Mouse (Mus musculus) intestine, embryonic 14.5 days (tissue): ENCODE measurements around the gene Jmjd1c. TPM values are rescaled to one million over a fixed set of nuclear protein-coding genes. Genes with fewer than 3 reads are reported as not detected.

Source experiments
- ATAC-seq: fragments of 200-750 bp; cut with Nextera tagmentation; replicated peaks from 2 replicates; pipeline ENCODE4 v1.8.0; 2017; ENCODE audit warnings: low read depth, moderate number of reproducible peaks, moderate TSS enrichment, moderate library complexity; ENCODE audit not compliant: low FRiP score, low TSS enrichment
- DNase-seq: peaks from one replicate; pipeline ENCODE4 v3.0.0-alpha.2; 2018; ENCODE audit warnings: low spot score
- H3K27ac ChIP-seq: fragments of 300-500 bp; sonication (generic); 2 replicates; pipeline ENCODE4 v1.5.1; 2014; ENCODE audit warnings: low read depth, mild to moderate bottlenecking, control low read depth
- H3K27me3 ChIP-seq: fragments of 300-500 bp; sonication (generic); replicated peaks from 2 replicates; pipeline ENCODE4 v1.6.1; 2014; ENCODE audit warnings: low read length, control low read depth; ENCODE audit not compliant: control insufficient read depth, insufficient read depth
- H3K36me3 ChIP-seq: fragments of 300-500 bp; sonication (generic); 2 replicates; pipeline ENCODE4 v1.6.1; 2014; ENCODE audit warnings: low read length, control low read depth; ENCODE audit not compliant: control insufficient read depth, insufficient read depth
- H3K4me1 ChIP-seq: fragments of 300-500 bp; sonication (generic); replicated peaks from 2 replicates; pipeline ENCODE4 v1.6.1; 2014; ENCODE audit warnings: low read length, control low read depth, mixed read lengths; ENCODE audit not compliant: control insufficient read depth, insufficient read depth
- H3K4me2 ChIP-seq: fragments of 300-500 bp; sonication (generic); 2 replicates; pipeline ENCODE4 v1.6.1; 2014; ENCODE audit warnings: low read length
- H3K4me3 ChIP-seq: fragments of 300-500 bp; sonication (generic); 2 replicates; pipeline ENCODE4 v1.5.1; 2014; ENCODE audit warnings: low read depth, low read length, control low read depth, mixed read lengths
- H3K9ac ChIP-seq: fragments of 300-500 bp; sonication (generic); 2 replicates; pipeline ENCODE4 v1.6.1; 2014; ENCODE audit warnings: mild to moderate bottlenecking, low read length
- H3K9me3 ChIP-seq: fragments of 300-500 bp; sonication (generic); 2 replicates; pipeline ENCODE4 v1.6.1; 2016; ENCODE audit warnings: low read length, control low read depth; ENCODE audit not compliant: control insufficient read depth
- WGBS: fragments of 180-500 bp; shearing (Covaris S2); extraction: QIAGEN DNeasy Blood & Tissue Kit; methylation state at CpG from one replicate; pipeline ENCODE4 v1.1.7; 2014; 5-methylcytosine and 5-hydroxymethylcytosine counted together
- polyA plus RNA-seq: library from polyadenylated mRNA; unstranded; fragments of >200 nt; fragmentation: Nextera tagmentation; extraction: Ambion mirVana; gene quantifications from 2 replicates; pipeline ENCODE4 v1.2.1, GENCODE M21; 2014

The Jmjd1c gene
- polyA plus RNA-seq, 1 experiment from 2014 or later = 47.5 TPM

GRCm38 (mm10) chr10:67284311-67284710 is 188.4 kb downstream of the Jmjd1c start:
- H3K36me3 ChIP-seq = no peaks in the 10 kb centered on the region
- H3K27me3 ChIP-seq = no peaks in the 10 kb centered on the region
- DNase-seq (peak; percentile 68), ATAC-seq (no peak; the same call in 1 of the 2 replicates)
- H3K4me2 ChIP-seq = peak overlapping the region; percentile 90
- WGBS = 1% methylated on average over 10 of the region's 10 CpGs
- H3K9ac ChIP-seq = peak overlapping the region; percentile 73
- peak overlapping the region; percentile 66 for H3K27ac ChIP-seq
- no peaks in the 10 kb centered on the region for H3K9me3 ChIP-seq
- H3K4me1 ChIP-seq = peaks cover 13% of the 10 kb centered on the region
- H3K4me3 ChIP-seq = peak overlapping the region; percentile 62

GRCm38 (mm10) chr10:67284761-67285175 is 188.8 kb downstream of the Jmjd1c start:
- H3K4me2 ChIP-seq = peak overlapping the region; percentile 90
- DNase-seq (peak; percentile 84), ATAC-seq (peak; percentile 71)
- H3K27ac ChIP-seq = peak overlapping the region; percentile 66
- peak overlapping the region; percentile 73 for H3K9ac ChIP-seq
- H3K9me3 ChIP-seq = no peaks in the 10 kb centered on the region
- no peaks in the 10 kb centered on the region for H3K27me3 ChIP-seq
- H3K4me1 ChIP-seq = peaks cover 13% of the 10 kb centered on the region
- H3K4me3 ChIP-seq = peak overlapping the region; percentile 62
- under 1% methylated on average over 36 of the region's 41 CpGs for WGBS
- no peaks in the 10 kb centered on the region for H3K36me3 ChIP-seq

DNA sequence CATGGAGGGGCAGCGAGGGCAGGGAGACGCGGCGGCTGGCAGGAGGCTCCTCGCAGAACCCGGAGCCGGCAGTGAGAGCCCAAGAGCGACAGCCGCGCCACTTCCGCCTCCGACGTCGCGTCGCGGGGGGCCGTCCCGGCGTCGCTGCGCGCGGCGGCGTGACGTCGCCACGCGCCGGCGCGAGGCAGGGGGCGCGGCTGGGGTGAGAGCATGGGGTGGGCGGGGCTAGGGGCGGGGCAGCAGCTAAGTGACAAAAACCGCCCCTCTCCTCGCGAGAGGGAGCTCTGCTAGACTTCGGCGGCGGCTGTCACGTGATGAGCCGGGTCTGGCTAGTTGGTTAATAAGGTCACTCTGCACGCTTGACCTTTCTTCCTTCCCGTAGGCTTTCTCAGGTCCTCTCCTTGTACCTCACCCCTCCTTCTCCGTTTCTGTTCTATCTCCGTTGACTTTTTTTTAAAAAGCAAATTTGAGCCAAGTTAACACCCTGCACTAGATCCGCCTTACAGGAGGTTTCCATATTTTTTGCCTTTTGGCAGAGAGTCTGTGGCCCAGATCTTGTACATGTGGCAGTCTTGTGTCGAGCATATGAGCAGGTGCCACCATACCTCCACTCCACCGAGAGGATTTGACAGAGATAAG is 189.4 kb downstream of the Jmjd1c start, which contains the start of gene Nrbf2:
Gene Nrbf2 (minus strand): TSS at position 130 of the 639 bp plus-strand sequence.
- DNase-seq = peak; percentile 91

GRCm38 (mm10) chr10:67287877-67288276 is 192.0 kb downstream of the Jmjd1c start:
- WGBS = 83% methylated on average over 3 of the region's 3 CpGs
- H3K27me3 ChIP-seq = no peaks in the 10 kb centered on the region
- H3K4me2 ChIP-seq = no peak overlapping the region
- no peak overlapping the region for H3K27ac ChIP-seq
- no peak for DNase-seq
- no peak for ATAC-seq
- H3K4me3 ChIP-seq = no peak overlapping the region
- peaks cover 13% of the 10 kb centered on the region for H3K4me1 ChIP-seq
- H3K36me3 ChIP-seq = no peaks in the 10 kb centered on the region
- no peak overlapping the region for H3K9ac ChIP-seq
- H3K9me3 ChIP-seq = no peaks in the 10 kb centered on the region

More for the DNA sequence above, 189.4 kb downstream of the Jmjd1c start, which contains the start of gene Nrbf2:
- peak; percentile 91 for ATAC-seq
- Histone ChIP-seq H3K4me3 (peak within 1 kb of the TSS; percentile 62), H3K4me2 (peak within 1 kb of the TSS; percentile 90), H3K36me3 (no peaks in the 10 kb centered on the region), H3K9ac (peak within 1 kb of the TSS; percentile 73), H3K27me3 (no peaks in the 10 kb centered on the region), H3K4me1 (peaks cover 13% of the 10 kb centered on the region), H3K9me3 (no peaks in the 10 kb centered on the region), H3K27ac (peak within 1 kb of the TSS; percentile 67)
- WGBS = 2% methylated on average over 47 of the region's 52 CpGs

DNA sequence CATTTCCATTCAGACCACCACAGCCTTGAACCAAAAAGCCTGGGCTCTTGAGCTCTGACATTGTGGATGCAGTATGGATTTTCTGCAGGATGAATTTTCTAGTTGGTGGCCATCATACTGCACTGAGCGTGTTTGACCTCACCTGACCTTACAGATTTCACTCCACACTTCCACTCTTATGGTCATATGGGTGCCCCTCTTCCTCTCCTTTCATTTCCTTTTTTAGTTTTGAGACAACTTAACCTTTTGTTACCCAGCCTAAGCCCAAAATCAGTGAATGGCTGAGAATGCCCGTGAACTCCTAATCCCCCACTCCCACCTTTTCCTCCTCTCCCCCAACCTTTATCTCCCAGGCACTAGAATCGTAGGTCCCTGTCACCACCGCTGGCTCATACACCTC is 194.7 kb downstream of the Jmjd1c start:
- no peak for ATAC-seq
- WGBS = 64% methylated on average over 4 of the region's 4 CpGs
- Histone ChIP-seq H3K27me3 (no peaks in the 10 kb centered on the region), H3K9me3 (no peaks in the 10 kb centered on the region), H3K4me3 (no peak overlapping the region), H3K4me2 (no peak overlapping the region), H3K4me1 (no peaks in the 10 kb centered on the region), H3K27ac (no peak overlapping the region), H3K36me3 (no peaks in the 10 kb centered on the region), H3K9ac (no peak overlapping the region)
- DNase-seq = no peak

DNA sequence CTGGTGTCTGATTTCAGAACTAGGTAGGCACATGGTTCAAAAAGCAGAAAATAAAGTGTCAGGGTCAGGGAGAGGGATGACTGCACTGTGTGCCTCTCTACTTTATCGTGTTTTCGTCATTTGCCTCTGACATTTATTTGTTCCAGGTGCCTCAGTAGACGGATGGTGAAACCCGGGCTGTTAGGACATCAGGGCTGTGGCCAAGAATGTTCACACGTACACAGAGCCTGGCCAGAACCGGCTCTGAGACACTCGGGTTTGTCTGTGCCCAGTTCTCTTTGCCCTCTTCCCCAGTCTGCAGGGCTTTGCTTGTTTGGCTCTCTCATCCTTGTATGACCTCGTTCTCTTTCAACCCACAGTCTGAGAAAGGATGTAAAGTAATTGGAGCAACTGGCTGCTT is 195.2 kb downstream of the Jmjd1c start:
- no peak overlapping the region for H3K27ac ChIP-seq
- DNase-seq = no peak
- WGBS = 45% methylated on average over 8 of the region's 8 CpGs

DNA sequence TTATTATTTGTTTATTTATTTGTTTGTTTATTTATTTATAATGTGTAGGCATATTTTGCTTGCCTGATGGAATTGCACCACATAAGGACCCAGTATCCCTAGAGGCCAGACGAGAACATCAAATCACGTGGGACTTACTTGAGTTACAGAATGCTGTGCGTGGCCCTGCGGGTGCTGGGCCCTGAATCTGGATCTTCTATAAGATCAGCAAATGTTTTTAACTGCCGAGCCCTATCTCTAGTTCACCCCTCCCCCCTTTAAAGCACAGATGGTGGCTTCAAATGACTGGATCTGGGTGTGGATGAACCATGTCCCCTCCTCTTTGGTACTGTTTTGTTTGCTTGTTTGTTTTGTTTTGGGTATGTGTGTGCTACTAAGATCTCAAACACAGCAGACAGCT is 199.4 kb downstream of the Jmjd1c start:
- Histone ChIP-seq H3K9ac (no peak overlapping the region), H3K9me3 (no peaks in the 10 kb centered on the region), H3K27ac (no peak overlapping the region), H3K4me3 (no peak overlapping the region), H3K27me3 (no peaks in the 10 kb centered on the region), H3K36me3 (no peaks in the 10 kb centered on the region), H3K4me1 (no peaks in the 10 kb centered on the region), H3K4me2 (no peak overlapping the region)
- DNase-seq (no peak), ATAC-seq (no peak)
- 75% methylated on average over 5 of the region's 5 CpGs for WGBS

More for the DNA sequence above, 195.2 kb downstream of the Jmjd1c start:
- no peaks in the 10 kb centered on the region for H3K9me3 ChIP-seq
- H3K4me3 ChIP-seq = no peak overlapping the region
- no peak for ATAC-seq
- no peaks in the 10 kb centered on the region for H3K4me1 ChIP-seq
- no peaks in the 10 kb centered on the region for H3K36me3 ChIP-seq
- no peak overlapping the region for H3K9ac ChIP-seq
- H3K27me3 ChIP-seq = no peaks in the 10 kb centered on the region
- H3K4me2 ChIP-seq = no peak overlapping the region

DNA sequence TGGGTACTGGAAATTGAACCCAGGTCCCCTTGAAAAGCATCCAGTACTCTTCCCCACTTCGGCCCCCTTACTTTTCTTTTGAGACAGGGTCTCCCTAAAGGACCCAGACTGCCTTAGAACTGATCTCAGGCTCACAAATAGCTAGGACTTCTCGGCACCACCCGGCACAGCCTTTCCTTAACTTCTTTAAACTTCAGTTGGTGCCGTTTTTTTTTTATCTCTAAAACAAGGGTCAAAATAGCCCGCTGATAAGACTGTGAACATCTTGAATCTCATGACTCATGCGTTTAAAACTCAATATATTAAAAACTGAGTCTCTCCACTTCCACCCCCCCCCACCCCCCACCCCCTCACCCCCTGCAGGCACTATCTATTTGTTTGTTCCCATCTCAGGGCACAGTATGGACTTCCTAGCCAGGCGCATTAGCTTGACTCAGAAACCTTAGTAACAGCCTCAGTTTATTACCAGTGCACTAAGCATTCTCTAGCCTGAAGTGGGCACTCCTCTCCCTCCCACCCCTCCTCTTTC is 200.1 kb downstream of the Jmjd1c start:
- Histone ChIP-seq H3K4me1 (no peaks in the 10 kb centered on the region), H3K27me3 (no peaks in the 10 kb centered on the region), H3K27ac (no peak overlapping the region), H3K9ac (no peak overlapping the region), H3K9me3 (no peaks in the 10 kb centered on the region), H3K36me3 (no peaks in the 10 kb centered on the region), H3K4me2 (no peak overlapping the region), H3K4me3 (no peak overlapping the region)
- ATAC-seq (no peak), DNase-seq (no peak)
- 73% methylated on average over 7 of the region's 7 CpGs for WGBS
